Mouse (Mus musculus) cerebellum, adult 2 months (tissue): ENCODE measurements at regions not wholly inside any gene's neighbourhood (a gene's known extent, or its start where the extent isn't known, plus 50 kb on each side); places are given as distances from the start of the nearest gene placed in this dataset.

Experiments used
- CTCF ChIP-seq: fragments of 200-500 bp; IDR thresholded peaks from 2 replicates; pipeline ENCODE4 v1.5.1; 2011; ENCODE audit warnings: low read depth, mild to moderate bottlenecking, control low read depth, low read length, moderate library complexity, borderline replicate concordance; ENCODE audit not compliant: insufficient read depth
- POLR2A ChIP-seq: fragments of 200-500 bp; IDR thresholded peaks from 2 replicates; pipeline ENCODE4 v1.6.1; 2011; ENCODE audit warnings: low read length, control low read depth, borderline replicate concordance; ENCODE audit not compliant: insufficient read depth

DNA sequence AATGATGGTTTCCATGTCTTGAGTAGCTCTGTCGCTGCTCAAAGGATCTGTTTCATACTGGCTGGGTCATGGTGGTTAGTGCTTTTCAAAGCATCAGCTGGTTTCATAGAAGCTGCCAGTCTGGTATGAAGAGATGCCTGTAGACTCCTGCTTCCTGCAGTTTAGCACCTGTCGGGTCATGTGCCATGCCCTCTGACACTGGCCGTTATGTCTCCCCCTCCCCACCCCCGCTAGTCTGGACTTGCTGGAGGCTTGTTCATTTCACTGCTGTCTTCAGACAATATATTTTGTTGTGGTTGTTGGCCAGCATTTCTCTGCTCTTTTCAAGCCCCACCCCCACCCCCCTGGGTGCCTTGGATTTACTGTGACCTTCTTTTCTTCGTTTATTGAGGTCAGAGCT lies 450.1 kb downstream of the Tcerg1l start:
- TF ChIP-seq POLR2A (no peak), CTCF (no peak)
